Mouse (Mus musculus): ENCODE results near the gene Cd36.
"Not testable (repeated sequence)": the region's sequence is repeated elsewhere in the genome, so short reads cannot be mapped to it uniquely, and the experiment has no call there.

Cd36 gene

GRCm38 (mm10) chr5:17888598-17888997 lies at the start of gene Cd36:
TSS of gene Cd36 (minus strand) at chr5:17888801.
- H3K36me3 ChIP-seq (ENCODE audit: control insufficient read depth, insufficient read depth, low read length, poor library complexity, severe bottlenecking) = no peaks in the 10 kb centered on the region
- no peak for DNase-seq (ENCODE audit: low read depth, low spot score)
- H3K27me3 ChIP-seq (ENCODE audit: control insufficient read depth, insufficient read depth, low read length, poor library complexity, severe bottlenecking) = no peaks in the 10 kb centered on the region

GRCm38 (mm10) chr5:17934501-17934900 lies 45.9 kb upstream of the Cd36 start:
- Histone ChIP-seq H3K27me3 (ENCODE audit: control insufficient read depth, insufficient read depth, low read length, poor library complexity, severe bottlenecking) (no peaks in the 10 kb centered on the region), H3K36me3 (ENCODE audit: control insufficient read depth, insufficient read depth, low read length, poor library complexity, severe bottlenecking) (no peaks in the 10 kb centered on the region)
- DNase-seq (ENCODE audit: low read depth, low spot score) = no peak

- not testable (repeated sequence) for DNase-seq (ENCODE audit: low read depth, low spot score); H3K36me3 ChIP-seq (ENCODE audit: control insufficient read depth, insufficient read depth, low read length, poor library complexity, severe bottlenecking); H3K27me3 ChIP-seq (ENCODE audit: control insufficient read depth, insufficient read depth, low read length, poor library complexity, severe bottlenecking)
Measured at GRCm38 (mm10) chr5:17931588-17931987, 43.0 kb upstream of the Cd36 start.

GRCm38 (mm10) chr5:17929006-17929567 lies 40.5 kb upstream of the Cd36 start:
- DNase-seq (ENCODE audit: low read depth, low spot score) = no peak
- no peaks in the 10 kb centered on the region; the same call in 1 of the 2 replicates for H3K27me3 ChIP-seq (ENCODE audit: control insufficient read depth, insufficient read depth, low read length, poor library complexity, severe bottlenecking)
- H3K36me3 ChIP-seq (ENCODE audit: control insufficient read depth, insufficient read depth, low read length, poor library complexity, severe bottlenecking) = no peaks in the 10 kb centered on the region

GRCm38 (mm10) chr5:17928471-17928870 lies 39.9 kb upstream of the Cd36 start:
- Histone ChIP-seq H3K36me3 (ENCODE audit: control insufficient read depth, insufficient read depth, low read length, poor library complexity, severe bottlenecking) (no peaks in the 10 kb centered on the region), H3K27me3 (ENCODE audit: control insufficient read depth, insufficient read depth, low read length, poor library complexity, severe bottlenecking) (no peaks in the 10 kb centered on the region; the same call in 1 of the 2 replicates)
- no peak for DNase-seq (ENCODE audit: low read depth, low spot score)

- no peak for DNase-seq (ENCODE audit: low read depth, low spot score)
- Histone ChIP-seq H3K27me3 (ENCODE audit: control insufficient read depth, insufficient read depth, low read length, poor library complexity, severe bottlenecking) (no peaks in the 10 kb centered on the region; the same call in 1 of the 2 replicates), H3K36me3 (ENCODE audit: control insufficient read depth, insufficient read depth, low read length, poor library complexity, severe bottlenecking) (no peaks in the 10 kb centered on the region)
Measured at GRCm38 (mm10) chr5:17924085-17924518, 35.5 kb upstream of the Cd36 start.

- Histone ChIP-seq H3K36me3 (ENCODE audit: control insufficient read depth, insufficient read depth, low read length, poor library complexity, severe bottlenecking) (no peaks in the 10 kb centered on the region), H3K27me3 (ENCODE audit: control insufficient read depth, insufficient read depth, low read length, poor library complexity, severe bottlenecking) (no peaks in the 10 kb centered on the region; the same call in 1 of the 2 replicates)
- DNase-seq (ENCODE audit: low read depth, low spot score) = no peak
Measured at GRCm38 (mm10) chr5:17923648-17924047, 35.0 kb upstream of the Cd36 start.

- H3K36me3 ChIP-seq (ENCODE audit: control insufficient read depth, insufficient read depth, low read length, poor library complexity, severe bottlenecking) = no peaks in the 10 kb centered on the region
- DNase-seq (ENCODE audit: low read depth, low spot score) = no peak
- H3K27me3 ChIP-seq (ENCODE audit: control insufficient read depth, insufficient read depth, low read length, poor library complexity, severe bottlenecking) = no peaks in the 10 kb centered on the region
Measured at GRCm38 (mm10) chr5:17918966-17919365, 30.4 kb upstream of the Cd36 start.

GRCm38 (mm10) chr5:17904766-17905165 lies 16.2 kb upstream of the Cd36 start:
- no peak for DNase-seq (ENCODE audit: low read depth, low spot score)
- H3K36me3 ChIP-seq (ENCODE audit: control insufficient read depth, insufficient read depth, low read length, poor library complexity, severe bottlenecking) = no peaks in the 10 kb centered on the region
- H3K27me3 ChIP-seq (ENCODE audit: control insufficient read depth, insufficient read depth, low read length, poor library complexity, severe bottlenecking) = no peaks in the 10 kb centered on the region

GRCm38 (mm10) chr5:17898948-17899347 lies 10.3 kb upstream of the Cd36 start:
- H3K36me3 ChIP-seq (ENCODE audit: control insufficient read depth, insufficient read depth, low read length, poor library complexity, severe bottlenecking) = no peaks in the 10 kb centered on the region
- no peak for DNase-seq (ENCODE audit: low read depth, low spot score)
- no peaks in the 10 kb centered on the region for H3K27me3 ChIP-seq (ENCODE audit: control insufficient read depth, insufficient read depth, low read length, poor library complexity, severe bottlenecking)

- not testable (repeated sequence) for H3K27me3 ChIP-seq (ENCODE audit: control insufficient read depth, insufficient read depth, low read length, poor library complexity, severe bottlenecking); DNase-seq (ENCODE audit: low read depth, low spot score); H3K36me3 ChIP-seq (ENCODE audit: control insufficient read depth, insufficient read depth, low read length, poor library complexity, severe bottlenecking)
Measured at GRCm38 (mm10) chr5:17897641-17898040, 9.0 kb upstream of the Cd36 start.

GRCm38 (mm10) chr5:17893577-17894172 lies 5.1 kb upstream of the Cd36 start:
- no peak for DNase-seq (ENCODE audit: low read depth, low spot score)

GRCm38 (mm10) chr5:17889291-17889690 lies 690 bp upstream of the Cd36 start:
- Histone ChIP-seq H3K36me3 (ENCODE audit: control insufficient read depth, insufficient read depth, low read length, poor library complexity, severe bottlenecking) (no peaks in the 10 kb centered on the region), H3K27me3 (ENCODE audit: control insufficient read depth, insufficient read depth, low read length, poor library complexity, severe bottlenecking) (no peaks in the 10 kb centered on the region)
- no peak for DNase-seq (ENCODE audit: low read depth, low spot score)

More at GRCm38 (mm10) chr5:17893577-17894172, 5.1 kb upstream of the Cd36 start:
- Histone ChIP-seq H3K27me3 (ENCODE audit: control insufficient read depth, insufficient read depth, low read length, poor library complexity, severe bottlenecking) (no peaks in the 10 kb centered on the region), H3K36me3 (ENCODE audit: control insufficient read depth, insufficient read depth, low read length, poor library complexity, severe bottlenecking) (no peaks in the 10 kb centered on the region)

- DNase-seq (ENCODE audit: low read depth, low spot score) = no peak
- Histone ChIP-seq H3K36me3 (ENCODE audit: control insufficient read depth, insufficient read depth, low read length, poor library complexity, severe bottlenecking) (no peaks in the 10 kb centered on the region), H3K27me3 (ENCODE audit: control insufficient read depth, insufficient read depth, low read length, poor library complexity, severe bottlenecking) (no peaks in the 10 kb centered on the region)
Measured at GRCm38 (mm10) chr5:17886377-17886776, 2.2 kb downstream of the Cd36 start.

GRCm38 (mm10) chr5:17883357-17883875 lies 5.2 kb downstream of the Cd36 start:
- H3K36me3 ChIP-seq (ENCODE audit: control insufficient read depth, insufficient read depth, low read length, poor library complexity, severe bottlenecking) = no peaks in the 10 kb centered on the region
- no peaks in the 10 kb centered on the region for H3K27me3 ChIP-seq (ENCODE audit: control insufficient read depth, insufficient read depth, low read length, poor library complexity, severe bottlenecking)

More at GRCm38 (mm10) chr5:17883357-17883875, 5.2 kb downstream of the Cd36 start:
- DNase-seq (ENCODE audit: low read depth, low spot score) = no peak

Measured in splenic B cell, adult 2 months (primary cell).